Mouse (Mus musculus): ENCODE data around the gene Fcer1g.

DNA sequence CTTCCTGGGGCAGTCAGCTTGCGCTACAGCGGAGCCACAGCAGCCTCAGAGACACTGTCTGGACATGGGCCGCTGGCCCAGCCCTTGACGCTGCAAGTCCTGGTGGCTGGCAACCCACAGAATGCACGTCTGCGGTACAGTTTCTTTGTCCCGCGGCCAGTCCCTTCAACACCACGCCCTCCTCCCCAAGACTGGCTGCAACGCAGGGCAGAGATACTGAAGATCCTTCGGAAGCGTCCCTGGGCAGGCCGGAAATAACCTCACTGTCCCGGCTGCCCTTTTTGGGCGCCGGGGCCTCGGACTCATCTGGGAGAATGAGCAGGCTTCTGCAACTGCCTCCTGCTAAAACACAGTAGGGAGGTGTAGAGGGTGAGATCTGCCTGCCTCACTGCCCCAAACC lies 24.8 kb upstream of the Fcer1g start:
- TF ChIP-seq CTCF (IDR thresholded peaks at IDR 0.05; ENCODE audit: borderline replicate concordance, insufficient read depth, low read length) (no peak), POLR2A (IDR thresholded peaks at IDR 0.05; ENCODE audit: low read depth, low read length) (no peak)
